Mouse (Mus musculus): ENCODE measurements around the gene Asic2. TPM values are rescaled to one million over a fixed set of nuclear protein-coding genes. Genes with fewer than 3 reads are reported as not detected.

Asic2 gene
- polyA plus RNA-seq, 1 experiment from 2014 or later, result 0.47 TPM

DNA sequence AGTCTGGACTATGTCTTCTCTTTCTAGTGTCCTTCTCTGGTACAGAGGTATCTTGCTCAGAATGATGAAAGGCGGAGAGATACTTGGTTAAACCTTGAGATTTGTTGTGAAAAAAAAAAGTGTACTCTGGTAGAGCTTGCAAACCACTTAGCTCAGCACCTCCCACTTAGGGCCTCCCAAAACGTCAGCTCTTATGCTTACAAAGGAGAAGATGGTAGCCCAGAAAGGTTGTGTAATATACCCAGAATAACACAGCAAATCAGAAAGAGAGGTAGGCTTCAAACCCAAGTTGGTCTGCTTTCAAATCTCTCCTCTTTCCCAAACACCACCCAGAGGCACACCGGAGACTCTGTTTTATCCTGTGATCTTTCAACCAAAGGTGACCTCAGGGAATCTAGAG, 936.1 kb downstream of the Asic2 start:
- no peak overlapping the region for H3K4me3 ChIP-seq (ENCODE audit: low read depth, low read length)
- no peak for ATAC-seq (ENCODE audit: low FRiP score, low TSS enrichment)
- TF ChIP-seq EP300 (optimal IDR thresholded peaks at IDR 0.05) (no peak), CTCF (IDR thresholded peaks at IDR 0.05; ENCODE audit: low read depth) (no peak)
- H3K36me3 ChIP-seq (ENCODE audit: control insufficient read depth, insufficient read depth, low read length), result no peaks in the 10 kb centered on the region
- H3K27me3 ChIP-seq (ENCODE audit: control insufficient read depth, insufficient read depth, low read length), result no peaks in the 10 kb centered on the region
- H3K9me3 ChIP-seq (ENCODE audit: control insufficient read depth, low read length), result no peaks in the 10 kb centered on the region
- 72% methylated on average over 3 of the region's 3 CpGs for WGBS
- no peaks in the 10 kb centered on the region for H3K4me1 ChIP-seq (replicated peaks; ENCODE audit: control insufficient read depth, insufficient read depth)
- no peak overlapping the region for H3K4me2 ChIP-seq (replicated peaks; ENCODE audit: low read depth)
- no peak overlapping the region for H3K27ac ChIP-seq (replicated peaks)
- H3K9ac ChIP-seq (ENCODE audit: low read length), result no peak overlapping the region
- no peak for DNase-seq (ENCODE audit: low spot score)

DNA sequence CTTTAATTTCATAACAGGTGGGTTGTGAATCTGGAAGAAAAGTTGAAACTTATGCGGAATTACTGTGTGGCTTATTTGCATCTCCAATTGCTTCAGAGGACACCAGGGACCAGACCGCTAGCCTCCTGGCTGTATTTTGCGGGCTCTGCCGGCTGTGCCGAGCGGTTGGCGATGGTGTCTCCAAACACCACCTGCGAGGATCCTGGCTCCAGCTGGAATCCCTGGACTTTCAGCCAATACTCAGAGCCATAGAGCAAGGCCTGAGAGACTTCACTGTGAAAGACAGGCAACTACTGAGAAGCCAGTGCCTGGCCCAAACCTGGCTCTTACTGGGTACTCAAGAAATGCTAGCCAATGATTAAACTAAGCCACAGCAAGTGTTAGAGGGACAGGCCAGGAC, 953.5 kb downstream of the Asic2 start:
- Histone ChIP-seq H3K4me3 (ENCODE audit: low read depth, low read length) (no peak overlapping the region), H3K4me2 (replicated peaks; ENCODE audit: low read depth) (no peak overlapping the region), H3K9ac (ENCODE audit: low read length) (no peak overlapping the region), H3K36me3 (ENCODE audit: control insufficient read depth, insufficient read depth, low read length) (no peaks in the 10 kb centered on the region), H3K27ac (replicated peaks) (no peak overlapping the region), H3K27me3 (ENCODE audit: control insufficient read depth, insufficient read depth, low read length) (no peaks in the 10 kb centered on the region), H3K4me1 (replicated peaks; ENCODE audit: control insufficient read depth, insufficient read depth) (no peaks in the 10 kb centered on the region), H3K9me3 (ENCODE audit: control insufficient read depth, low read length) (no peaks in the 10 kb centered on the region)
- WGBS, result 99% methylated on average over 8 of the region's 8 CpGs
- DNase-seq (ENCODE audit: low spot score) (no peak), ATAC-seq (ENCODE audit: low FRiP score, low TSS enrichment) (no peak)
- TF ChIP-seq EP300 (optimal IDR thresholded peaks at IDR 0.05) (no peak), CTCF (IDR thresholded peaks at IDR 0.05; ENCODE audit: low read depth) (no peak)

GRCm38 (mm10) chr11:81013501-81013900, 954.8 kb downstream of the Asic2 start:
- H3K9ac ChIP-seq (ENCODE audit: low read length), result no peak overlapping the region
- ATAC-seq (ENCODE audit: low FRiP score, low TSS enrichment), result no peak
- no peak overlapping the region for H3K27ac ChIP-seq (replicated peaks)
- no peak overlapping the region for H3K4me2 ChIP-seq (replicated peaks; ENCODE audit: low read depth)
- H3K4me3 ChIP-seq (ENCODE audit: low read depth, low read length), result no peak overlapping the region
- H3K4me1 ChIP-seq (replicated peaks; ENCODE audit: control insufficient read depth, insufficient read depth), result no peaks in the 10 kb centered on the region
- H3K36me3 ChIP-seq (ENCODE audit: control insufficient read depth, insufficient read depth, low read length), result no peaks in the 10 kb centered on the region
- H3K9me3 ChIP-seq (ENCODE audit: control insufficient read depth, low read length), result no peaks in the 10 kb centered on the region
- no peak for TF ChIP-seq CTCF (IDR thresholded peaks at IDR 0.05; ENCODE audit: low read depth)
- no peak for TF ChIP-seq EP300 (optimal IDR thresholded peaks at IDR 0.05)
- H3K27me3 ChIP-seq (ENCODE audit: control insufficient read depth, insufficient read depth, low read length), result no peaks in the 10 kb centered on the region
- WGBS, result 87% methylated on average over 6 of the region's 6 CpGs
- DNase-seq (ENCODE audit: low spot score), result no peak

- Histone ChIP-seq H3K4me3 (ENCODE audit: low read depth, low read length) (no peak overlapping the region), H3K27ac (replicated peaks) (no peak overlapping the region), H3K9me3 (ENCODE audit: control insufficient read depth, low read length) (no peaks in the 10 kb centered on the region), H3K36me3 (ENCODE audit: control insufficient read depth, insufficient read depth, low read length) (no peaks in the 10 kb centered on the region), H3K27me3 (ENCODE audit: control insufficient read depth, insufficient read depth, low read length) (no peaks in the 10 kb centered on the region), H3K4me1 (replicated peaks; ENCODE audit: control insufficient read depth, insufficient read depth) (no peaks in the 10 kb centered on the region), H3K4me2 (replicated peaks; ENCODE audit: low read depth) (no peak overlapping the region), H3K9ac (ENCODE audit: low read length) (no peak overlapping the region)
- 72% methylated on average over 7 of the region's 7 CpGs for WGBS
- DNase-seq (ENCODE audit: low spot score) (no peak), ATAC-seq (ENCODE audit: low FRiP score, low TSS enrichment) (no peak)
- TF ChIP-seq EP300 (optimal IDR thresholded peaks at IDR 0.05), result no peak
- TF ChIP-seq CTCF (IDR thresholded peaks at IDR 0.05; ENCODE audit: low read depth), result no peak
Observed at GRCm38 (mm10) chr11:81010766-81011165, 957.5 kb downstream of the Asic2 start.

DNA sequence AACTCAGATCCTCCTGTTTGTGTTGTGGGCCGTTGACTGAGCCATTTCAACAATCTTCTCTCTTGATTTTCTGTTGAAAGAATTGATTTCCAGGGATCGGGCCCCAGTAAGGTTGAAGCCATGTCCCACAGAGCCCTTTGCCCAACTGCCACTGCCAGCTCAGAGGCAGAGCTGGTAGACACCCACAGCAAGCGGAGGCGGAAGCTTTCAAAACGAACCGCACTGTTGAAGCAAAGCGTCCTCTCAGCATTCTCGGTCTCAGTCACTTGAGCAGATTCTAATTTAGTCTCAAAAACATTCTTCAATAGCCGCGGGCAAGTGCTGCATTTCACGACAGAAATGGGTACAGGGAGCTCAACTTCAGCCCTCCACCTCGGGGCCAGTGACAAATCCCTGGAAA, 958.9 kb downstream of the Asic2 start:
- Histone ChIP-seq H3K4me3 (ENCODE audit: low read depth, low read length) (no peak overlapping the region), H3K4me1 (replicated peaks; ENCODE audit: control insufficient read depth, insufficient read depth) (no peaks in the 10 kb centered on the region), H3K27ac (replicated peaks) (no peak overlapping the region), H3K9ac (ENCODE audit: low read length) (no peak overlapping the region), H3K27me3 (ENCODE audit: control insufficient read depth, insufficient read depth, low read length) (no peaks in the 10 kb centered on the region), H3K4me2 (replicated peaks; ENCODE audit: low read depth) (no peak overlapping the region), H3K9me3 (ENCODE audit: control insufficient read depth, low read length) (no peaks in the 10 kb centered on the region), H3K36me3 (ENCODE audit: control insufficient read depth, insufficient read depth, low read length) (no peaks in the 10 kb centered on the region)
- DNase-seq (ENCODE audit: low spot score), result no peak
- no peak for TF ChIP-seq EP300 (optimal IDR thresholded peaks at IDR 0.05)
- TF ChIP-seq CTCF (IDR thresholded peaks at IDR 0.05; ENCODE audit: low read depth), result no peak
- no peak for ATAC-seq (ENCODE audit: low FRiP score, low TSS enrichment)
- WGBS, result 87% methylated on average over 12 of the region's 12 CpGs

DNA sequence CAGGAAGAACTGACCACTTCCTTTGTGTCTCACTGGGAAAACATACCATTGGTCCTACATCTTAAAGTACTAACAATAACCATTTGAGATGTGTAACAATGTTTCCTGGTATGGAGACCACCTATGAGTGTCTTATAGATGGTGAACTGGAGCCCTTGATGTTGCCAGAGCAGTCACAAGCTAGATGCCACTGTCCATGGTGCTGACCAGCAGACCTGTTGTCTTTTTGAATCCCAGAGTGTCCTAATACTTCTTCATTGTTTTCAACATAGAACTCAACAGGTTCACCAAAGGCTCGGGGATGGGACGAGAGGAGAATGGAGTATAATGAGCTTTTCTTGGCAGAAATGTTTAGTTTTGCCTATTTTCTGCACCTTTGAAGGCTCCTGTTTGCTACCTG, 962.4 kb downstream of the Asic2 start:
- 66% methylated on average over 2 of the region's 2 CpGs for WGBS
- DNase-seq (ENCODE audit: low spot score) (peak; percentile 50), ATAC-seq (ENCODE audit: low FRiP score, low TSS enrichment) (no peak)
- Histone ChIP-seq H3K9ac (ENCODE audit: low read length) (no peak overlapping the region), H3K4me3 (ENCODE audit: low read depth, low read length) (no peak overlapping the region), H3K27ac (replicated peaks) (no peak overlapping the region), H3K36me3 (ENCODE audit: control insufficient read depth, insufficient read depth, low read length) (no peaks in the 10 kb centered on the region), H3K4me1 (replicated peaks; ENCODE audit: control insufficient read depth, insufficient read depth) (no peaks in the 10 kb centered on the region), H3K9me3 (ENCODE audit: control insufficient read depth, low read length) (no peaks in the 10 kb centered on the region), H3K27me3 (ENCODE audit: control insufficient read depth, insufficient read depth, low read length) (no peaks in the 10 kb centered on the region), H3K4me2 (replicated peaks; ENCODE audit: low read depth) (no peak overlapping the region)
- TF ChIP-seq EP300 (optimal IDR thresholded peaks at IDR 0.05) (no peak), CTCF (IDR thresholded peaks at IDR 0.05; ENCODE audit: low read depth) (no peak)

Data from stomach, postnatal 0 days (tissue).